Mouse (Mus musculus): ENCODE measurements at regions not wholly inside any gene's neighbourhood (a gene's known extent, or its start where the extent isn't known, plus 50 kb on each side); places are given as distances from the start of the nearest gene placed in this dataset.
"Not testable (repeated sequence)": the region's sequence is repeated elsewhere in the genome, so short reads cannot be mapped to it uniquely, and the experiment has no call there.

GRCm38 (mm10) chr5:129380861-129381260 is 120.2 kb upstream of the Sfswap start:
- no peak overlapping the region for H3K4me3 ChIP-seq (ENCODE audit: insufficient read depth, low read depth, low read length)
- H3K4me1 ChIP-seq (ENCODE audit: control insufficient read depth, insufficient read depth, low read length) = no peaks in the 10 kb centered on the region
- H3K36me3 ChIP-seq (ENCODE audit: control insufficient read depth, insufficient read depth, low read length) = no peaks in the 10 kb centered on the region
- TF ChIP-seq CTCF (conservative IDR thresholded peaks at IDR 0.05; ENCODE audit: insufficient read depth, insufficient read length, low read depth, low read length) (no peak), POLR2A (IDR thresholded peaks at IDR 0.05; ENCODE audit: low read depth, low read length) (no peak)
- no peak for DNase-seq
- 90% methylated on average over 7 of the region's 7 CpGs for WGBS
- no peaks in the 10 kb centered on the region for H3K27me3 ChIP-seq (replicated peaks; ENCODE audit: control insufficient read depth, insufficient read depth, low read length)
- H3K27ac ChIP-seq (ENCODE audit: insufficient read depth, low read depth, low read length) = no peak overlapping the region

- H3K27me3 ChIP-seq (replicated peaks; ENCODE audit: control insufficient read depth, insufficient read depth, low read length) = no peaks in the 10 kb centered on the region
- no peaks in the 10 kb centered on the region for H3K36me3 ChIP-seq (ENCODE audit: control insufficient read depth, insufficient read depth, low read length)
- DNase-seq = no peak
- WGBS = 94% methylated on average over 8 of the region's 8 CpGs
- TF ChIP-seq CTCF (conservative IDR thresholded peaks at IDR 0.05; ENCODE audit: insufficient read depth, insufficient read length, low read depth, low read length) (no peak), POLR2A (IDR thresholded peaks at IDR 0.05; ENCODE audit: low read depth, low read length) (no peak)
- H3K4me1 ChIP-seq (ENCODE audit: control insufficient read depth, insufficient read depth, low read length) = no peaks in the 10 kb centered on the region
- H3K27ac ChIP-seq (ENCODE audit: insufficient read depth, low read depth, low read length) = no peak overlapping the region
- H3K4me3 ChIP-seq (ENCODE audit: insufficient read depth, low read depth, low read length) = no peak overlapping the region
Observed at GRCm38 (mm10) chr5:129384976-129385375, 116.0 kb upstream of the Sfswap start.

GRCm38 (mm10) chr5:129385965-129386643 is 114.9 kb upstream of the Sfswap start:
- H3K36me3 ChIP-seq (ENCODE audit: control insufficient read depth, insufficient read depth, low read length); H3K4me1 ChIP-seq (ENCODE audit: control insufficient read depth, insufficient read depth, low read length); H3K4me3 ChIP-seq (ENCODE audit: insufficient read depth, low read depth, low read length); H3K27ac ChIP-seq (ENCODE audit: insufficient read depth, low read depth, low read length); H3K27me3 ChIP-seq (replicated peaks; ENCODE audit: control insufficient read depth, insufficient read depth, low read length); DNase-seq: not testable (repeated sequence)
- 65% methylated on average over 2 of the region's 7 CpGs for WGBS

- not testable (repeated sequence) for H3K27ac ChIP-seq (ENCODE audit: insufficient read depth, low read depth, low read length); H3K4me3 ChIP-seq (ENCODE audit: insufficient read depth, low read depth, low read length); DNase-seq; H3K36me3 ChIP-seq (ENCODE audit: control insufficient read depth, insufficient read depth, low read length); H3K4me1 ChIP-seq (ENCODE audit: control insufficient read depth, insufficient read depth, low read length); H3K27me3 ChIP-seq (replicated peaks; ENCODE audit: control insufficient read depth, insufficient read depth, low read length)
- WGBS = no CpG with 5 or more reads among the region's 8 CpGs
Observed at GRCm38 (mm10) chr5:129386671-129387070, 114.3 kb upstream of the Sfswap start.

GRCm38 (mm10) chr5:129387301-129387700 is 113.7 kb upstream of the Sfswap start:
- no peak for TF ChIP-seq CTCF (conservative IDR thresholded peaks at IDR 0.05; ENCODE audit: insufficient read depth, insufficient read length, low read depth, low read length)
- TF ChIP-seq POLR2A (IDR thresholded peaks at IDR 0.05; ENCODE audit: low read depth, low read length) = no peak
- H3K4me1 ChIP-seq (ENCODE audit: control insufficient read depth, insufficient read depth, low read length) = no peaks in the 10 kb centered on the region
- no peak overlapping the region for H3K4me3 ChIP-seq (ENCODE audit: insufficient read depth, low read depth, low read length)
- H3K36me3 ChIP-seq (ENCODE audit: control insufficient read depth, insufficient read depth, low read length) = no peaks in the 10 kb centered on the region
- DNase-seq = no peak
- H3K27ac ChIP-seq (ENCODE audit: insufficient read depth, low read depth, low read length) = no peak overlapping the region
- 44% methylated on average over 3 of the region's 3 CpGs for WGBS
- no peaks in the 10 kb centered on the region for H3K27me3 ChIP-seq (replicated peaks; ENCODE audit: control insufficient read depth, insufficient read depth, low read length)

GRCm38 (mm10) chr5:129390921-129391371 is 110.1 kb upstream of the Sfswap start:
- no peak for TF ChIP-seq POLR2A (IDR thresholded peaks at IDR 0.05; ENCODE audit: low read depth, low read length)
- TF ChIP-seq CTCF (conservative IDR thresholded peaks at IDR 0.05; ENCODE audit: insufficient read depth, insufficient read length, low read depth, low read length) = no peak
- Histone ChIP-seq H3K27me3 (replicated peaks; ENCODE audit: control insufficient read depth, insufficient read depth, low read length) (no peaks in the 10 kb centered on the region), H3K4me1 (ENCODE audit: control insufficient read depth, insufficient read depth, low read length) (no peaks in the 10 kb centered on the region), H3K36me3 (ENCODE audit: control insufficient read depth, insufficient read depth, low read length) (no peaks in the 10 kb centered on the region), H3K27ac (ENCODE audit: insufficient read depth, low read depth, low read length) (no peak overlapping the region), H3K4me3 (ENCODE audit: insufficient read depth, low read depth, low read length) (no peak overlapping the region)
- 68% methylated on average over 4 of the region's 4 CpGs for WGBS
- DNase-seq = no peak

- Histone ChIP-seq H3K4me3 (ENCODE audit: insufficient read depth, low read depth, low read length) (no peak overlapping the region), H3K4me1 (ENCODE audit: control insufficient read depth, insufficient read depth, low read length) (no peaks in the 10 kb centered on the region), H3K27me3 (replicated peaks; ENCODE audit: control insufficient read depth, insufficient read depth, low read length) (no peaks in the 10 kb centered on the region), H3K36me3 (ENCODE audit: control insufficient read depth, insufficient read depth, low read length) (no peaks in the 10 kb centered on the region), H3K27ac (ENCODE audit: insufficient read depth, low read depth, low read length) (no peak overlapping the region)
- TF ChIP-seq POLR2A (IDR thresholded peaks at IDR 0.05; ENCODE audit: low read depth, low read length) = no peak
- no peak for TF ChIP-seq CTCF (conservative IDR thresholded peaks at IDR 0.05; ENCODE audit: insufficient read depth, insufficient read length, low read depth, low read length)
- no peak for DNase-seq
- WGBS = 60% methylated on average over 2 of the region's 2 CpGs
Observed at GRCm38 (mm10) chr5:129393150-129393549, 107.9 kb upstream of the Sfswap start.

Data from kidney, adult 2 months (tissue).